Mouse (Mus musculus) cerebellum, adult 18-20 months (tissue): ENCODE measurements around the gene Tmem121b.

ENCODE experiments used
- DNase-seq, 2 experiments: peaks; one replicate each; pipeline ENCODE4 v3.0.0; 2021

Gene Tmem121b

GRCm38 (mm10) chr6:120493374-120494181, at the start of gene Tmem121b:
Tmem121b (minus strand) TSS chr6:120493807.
- peak; percentile 72 to 76 for DNase-seq

GRCm38 (mm10) chr6:120542061-120542460, 48.5 kb upstream of the Tmem121b start:
- DNase-seq: no peak

GRCm38 (mm10) chr6:120541386-120541785, 47.8 kb upstream of the Tmem121b start:
- DNase-seq: no peak

- no peak for DNase-seq
These were observed 46.2 kb upstream of the Tmem121b start for GRCm38 (mm10) chr6:120539781-120540231.

- peak; percentile 79 for DNase-seq
These were observed 45.6 kb upstream of the Tmem121b start for GRCm38 (mm10) chr6:120539132-120539759.

GRCm38 (mm10) chr6:120536337-120536736, 42.7 kb upstream of the Tmem121b start:
- DNase-seq: no peak

- DNase-seq: no peak
These were observed 39.0 kb upstream of the Tmem121b start for GRCm38 (mm10) chr6:120532594-120532993.

- DNase-seq: peak; percentile 96
These were observed 37.7 kb upstream of the Tmem121b start, which contains the start of gene Hdhd5 for GRCm38 (mm10) chr6:120531020-120531965. Hdhd5 (minus strand) TSS chr6:120531319.

- DNase-seq: no peak
These were observed 35.5 kb upstream of the Tmem121b start for GRCm38 (mm10) chr6:120529123-120529522.

- no peak for DNase-seq
These were observed 31.2 kb upstream of the Tmem121b start for GRCm38 (mm10) chr6:120524796-120525195.

GRCm38 (mm10) chr6:120519647-120520046, 26.0 kb upstream of the Tmem121b start:
- DNase-seq: no peak

- DNase-seq: no peak
These were observed 23.7 kb upstream of the Tmem121b start for GRCm38 (mm10) chr6:120517311-120517710.

GRCm38 (mm10) chr6:120516879-120517278, 23.3 kb upstream of the Tmem121b start:
- no peak for DNase-seq

GRCm38 (mm10) chr6:120516422-120516821, 22.8 kb upstream of the Tmem121b start:
- no peak for DNase-seq

- no peak for DNase-seq
These were observed 17.6 kb upstream of the Tmem121b start for GRCm38 (mm10) chr6:120511212-120511611.

- DNase-seq: no peak
These were observed 16.8 kb upstream of the Tmem121b start for GRCm38 (mm10) chr6:120510425-120510824.

- DNase-seq: no peak
These were observed 16.4 kb upstream of the Tmem121b start for GRCm38 (mm10) chr6:120509975-120510374.

GRCm38 (mm10) chr6:120508645-120509044, 15.0 kb upstream of the Tmem121b start:
- no peak for DNase-seq

GRCm38 (mm10) chr6:120505531-120505930, 11.9 kb upstream of the Tmem121b start:
- DNase-seq: no peak

GRCm38 (mm10) chr6:120504051-120504450, 10.4 kb upstream of the Tmem121b start:
- DNase-seq: no peak

- no peak for DNase-seq
These were observed 2.9 kb upstream of the Tmem121b start for GRCm38 (mm10) chr6:120496544-120496943.

GRCm38 (mm10) chr6:120492499-120493373, 871 bp downstream of the Tmem121b start:
- DNase-seq: peak; percentile 14 to 28
